Mouse (Mus musculus): ENCODE results near the gene Sec24d.

DNA sequence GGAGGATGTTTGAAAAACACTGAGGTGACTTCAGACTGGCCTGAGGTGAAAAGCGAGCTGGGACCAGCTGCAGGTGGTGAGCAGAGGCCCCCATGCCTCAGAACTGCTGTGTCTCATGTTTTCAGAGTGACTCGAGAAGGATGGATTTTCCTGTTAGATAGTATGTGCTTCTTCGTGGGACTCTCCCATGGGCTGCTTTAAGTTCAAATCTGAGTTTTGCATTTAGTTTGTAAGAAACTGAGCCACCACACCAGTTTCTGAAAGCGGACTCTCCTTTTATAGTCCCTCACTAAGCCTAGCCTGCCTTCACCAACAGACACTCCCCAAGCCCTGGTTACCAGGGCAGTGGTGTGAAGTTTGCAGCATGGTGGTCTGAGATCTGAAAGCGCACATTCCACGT lies 70.6 kb downstream of the Sec24d start:
- TF ChIP-seq POLR2A (IDR thresholded peaks at IDR 0.05; ENCODE audit: borderline replicate concordance, low read depth, low read length) (no peak), CTCF (IDR thresholded peaks at IDR 0.05; ENCODE audit: low read depth, low read length) (no peak)

Data from bone marrow macrophage, adult 2 months (primary cell).